Mouse (Mus musculus): ENCODE measurements around the gene Tfap2d.

Gene Tfap2d

DNA sequence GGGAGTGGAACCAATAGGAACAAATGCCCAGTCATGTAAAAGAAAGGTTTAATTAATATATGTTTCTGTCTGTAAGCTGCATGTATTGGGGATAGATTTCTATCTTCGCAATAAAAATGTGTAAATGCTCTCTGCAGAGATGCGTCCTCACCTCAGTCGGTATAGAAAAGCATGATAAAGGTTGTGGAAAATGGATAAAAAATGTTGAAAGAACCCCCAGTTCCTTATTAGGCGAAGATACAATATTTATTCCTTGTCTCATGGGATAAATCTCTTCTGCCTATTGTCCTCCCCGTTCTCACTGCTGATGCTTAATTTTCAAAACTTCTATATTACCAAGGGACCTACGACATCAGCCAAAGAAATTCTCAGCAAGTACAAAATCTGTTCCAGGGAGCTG, at the start of gene Tfap2d:
Gene Tfap2d, plus strand, starts transcription at position 392 of the 400 bp plus-strand sequence.
- DNase-seq (ENCODE audit: low spot score in 2 of 2) = no peak

GRCm38 (mm10) chr1:19056300-19056699, 46.5 kb upstream of the Tfap2d start:
- no peak for DNase-seq (ENCODE audit: low spot score in 2 of 2)

DNA sequence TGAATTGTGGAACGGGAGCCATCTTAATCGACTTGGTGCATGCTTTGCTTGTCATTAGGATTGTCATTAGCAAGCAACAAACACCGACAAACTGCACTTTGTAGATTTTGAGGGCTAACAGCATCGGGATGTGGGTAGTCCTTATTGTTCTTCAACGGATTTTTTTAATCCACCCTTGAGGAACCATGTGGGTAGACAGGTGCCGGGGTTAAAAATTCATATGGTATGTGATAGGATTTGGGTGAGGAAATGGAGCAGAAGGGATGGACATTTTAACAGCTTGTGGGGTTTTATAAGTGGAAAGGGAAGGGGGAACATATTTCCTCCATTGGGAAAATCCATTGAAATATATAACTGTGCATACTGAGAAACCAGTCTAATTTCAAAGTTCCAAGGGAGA, 46.0 kb upstream of the Tfap2d start:
- no peak for DNase-seq (ENCODE audit: low spot score in 2 of 2)

DNA sequence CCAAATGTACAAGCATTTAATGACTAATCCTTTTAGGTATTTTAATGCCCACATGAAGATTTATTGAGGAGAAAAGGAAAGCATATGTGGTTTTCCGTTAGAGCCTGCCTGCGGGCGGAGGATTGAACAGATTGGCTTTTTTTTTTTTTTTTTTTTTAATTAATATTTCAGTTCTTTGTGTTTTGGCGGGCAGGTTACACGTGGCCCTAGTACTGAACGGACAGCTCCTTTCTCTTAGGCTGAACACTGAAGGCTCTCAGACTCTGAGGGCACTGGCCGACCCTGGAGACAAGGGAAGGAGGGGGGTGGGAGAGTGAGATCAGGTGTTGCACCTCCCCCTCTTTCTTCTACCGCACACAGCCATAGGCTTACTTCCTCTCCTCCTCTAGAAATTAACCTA, 14.7 kb upstream of the Tfap2d start:
- no peak for DNase-seq (ENCODE audit: low spot score in 2 of 2)

GRCm38 (mm10) chr1:19096921-19097320, 5.9 kb upstream of the Tfap2d start:
- no peak for DNase-seq (ENCODE audit: low spot score in 2 of 2)

DNA sequence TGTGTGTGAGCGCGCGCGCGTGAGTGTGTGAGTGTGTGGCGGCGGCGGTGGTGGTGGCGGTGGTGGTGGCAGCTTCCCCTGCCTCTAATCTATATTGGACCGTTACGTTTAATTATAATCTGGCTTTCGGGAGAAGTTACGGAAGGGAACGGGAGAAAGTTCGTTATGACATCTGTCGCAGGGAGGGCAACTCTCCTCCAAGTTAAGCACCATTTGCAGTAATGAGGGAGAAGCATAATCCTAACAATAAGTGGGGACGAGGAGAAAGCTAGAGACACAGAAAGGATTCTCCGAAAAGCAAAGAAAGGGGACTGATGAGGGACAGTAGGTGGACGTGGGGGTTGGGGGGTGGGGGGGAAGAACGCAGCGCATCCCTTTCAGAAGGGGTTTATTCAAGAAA, 494 bp downstream of the Tfap2d start:
- DNase-seq (ENCODE audit: low spot score in 2 of 2) = no peak

DNA sequence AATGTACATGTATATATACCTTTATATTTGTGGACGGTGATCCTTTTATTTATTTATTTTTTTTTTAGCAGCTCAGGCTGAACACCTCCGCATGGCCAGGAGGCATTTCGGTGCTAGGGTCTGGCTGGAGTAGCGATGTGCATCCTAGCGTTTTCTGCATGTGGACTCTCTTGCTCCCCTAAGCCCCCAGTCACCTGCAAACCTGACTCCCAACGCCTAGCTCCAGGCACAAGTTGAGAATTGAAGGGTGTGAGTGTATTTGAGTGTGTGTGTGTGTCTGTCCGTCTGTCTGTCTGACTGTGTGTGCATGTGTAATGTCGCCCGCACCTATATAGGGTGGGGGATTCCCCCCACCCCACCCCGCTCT, 937 bp downstream of the Tfap2d start:
- no peak for DNase-seq (ENCODE audit: low spot score in 2 of 2)

DNA sequence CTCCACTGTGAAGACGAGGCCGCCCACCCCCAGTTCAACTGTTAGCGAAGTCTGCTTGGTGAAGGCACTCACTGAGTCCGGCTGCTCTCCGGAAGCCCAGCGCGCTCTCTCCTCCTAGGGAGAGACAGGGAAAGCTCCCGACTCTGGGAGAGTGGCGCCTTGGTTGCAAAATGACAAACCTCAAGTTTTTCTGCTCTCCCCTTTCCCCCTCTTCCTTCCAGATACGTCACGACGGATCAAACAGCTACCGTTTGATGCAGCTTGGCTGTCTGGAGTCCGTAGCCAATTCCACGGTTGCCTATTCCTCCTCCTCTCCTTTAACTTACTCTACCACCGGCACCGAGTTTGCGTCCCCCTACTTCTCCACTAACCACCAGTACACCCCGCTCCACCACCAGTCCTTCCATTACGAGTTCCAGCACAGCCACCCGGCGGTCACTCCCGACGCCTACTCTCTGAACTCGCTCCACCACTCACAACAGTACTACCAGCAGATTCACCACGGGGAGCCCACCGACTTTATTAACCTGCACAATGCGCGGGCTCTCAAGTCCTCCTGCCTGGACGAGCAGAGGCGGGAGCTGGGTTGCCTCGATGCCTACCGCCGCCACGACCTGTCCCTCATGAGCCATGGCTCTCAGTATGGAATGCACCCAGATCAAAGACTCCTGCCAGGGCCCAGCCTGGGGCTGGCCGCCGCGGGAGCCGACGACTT, 1.5 kb downstream of the Tfap2d start:
- DNase-seq (ENCODE audit: low spot score in 2 of 2) = no peak

- no peak for DNase-seq (ENCODE audit: low spot score in 2 of 2)
Measured at GRCm38 (mm10) chr1:19106401-19106800, 3.6 kb downstream of the Tfap2d start.

GRCm38 (mm10) chr1:19106841-19107800, 4.3 kb downstream of the Tfap2d start:
- no peak for DNase-seq (ENCODE audit: low spot score in 2 of 2)

GRCm38 (mm10) chr1:19107801-19108200, 5.0 kb downstream of the Tfap2d start:
- DNase-seq (ENCODE audit: low spot score in 2 of 2) = no peak

DNA sequence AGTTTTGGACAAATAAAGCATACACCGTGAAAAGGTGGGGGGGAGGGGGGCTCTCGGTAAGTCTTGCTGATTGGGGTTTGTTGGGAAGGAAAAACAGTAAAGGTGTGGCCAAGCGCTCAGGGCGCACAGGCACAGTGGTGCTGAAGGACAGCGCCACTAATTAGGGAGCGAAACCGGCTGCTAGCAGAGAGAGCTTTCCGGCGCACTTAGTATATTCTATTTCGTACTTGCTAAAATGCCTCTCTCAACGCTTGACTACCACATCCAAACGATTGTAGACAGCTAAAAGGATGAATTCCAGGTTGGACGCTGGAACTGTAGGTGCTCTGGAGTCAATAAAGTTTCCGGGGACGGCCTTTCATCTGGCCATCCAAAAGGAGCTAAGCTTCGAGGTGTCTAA, 6.9 kb downstream of the Tfap2d start:
- no peak for DNase-seq (ENCODE audit: low spot score in 2 of 2)

DNA sequence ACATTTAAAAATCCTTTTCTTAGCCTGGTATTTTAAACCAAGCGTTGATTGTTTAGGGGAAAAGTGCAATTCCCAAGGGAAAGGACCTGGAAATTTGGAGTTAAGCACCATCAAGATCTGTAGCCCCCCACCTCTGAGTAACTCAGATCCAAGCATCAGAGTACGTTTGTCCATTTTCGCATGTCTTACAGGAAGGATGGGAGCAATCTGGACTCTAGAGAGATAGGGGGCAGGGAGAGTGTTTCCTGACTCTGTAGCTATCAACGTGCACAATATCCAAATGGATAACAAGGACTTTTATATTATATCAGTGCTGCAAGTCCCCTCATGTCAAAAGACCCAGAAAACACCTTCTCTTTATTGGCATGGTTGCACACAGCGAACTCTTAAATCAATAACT, 7.4 kb downstream of the Tfap2d start:
- no peak for DNase-seq (ENCODE audit: low spot score in 2 of 2)

DNA sequence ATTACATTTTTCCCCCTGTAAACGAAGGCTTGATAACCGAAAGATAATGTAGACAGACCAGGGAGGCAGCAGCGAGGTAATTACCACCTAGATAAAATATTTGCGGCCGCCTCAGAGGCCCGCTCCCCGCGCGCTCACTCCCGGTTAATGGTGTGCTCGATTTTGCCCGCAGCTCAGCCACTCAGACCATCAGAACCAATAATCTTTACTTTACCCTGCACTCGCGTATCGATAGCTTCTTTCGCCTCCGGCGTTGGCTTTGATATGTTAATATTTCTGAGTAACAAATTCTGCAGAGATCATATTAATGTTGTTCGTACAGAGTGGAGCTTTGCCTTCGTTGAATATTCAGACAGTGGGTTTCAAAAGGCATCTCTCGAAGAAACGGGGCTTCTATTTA, 8.2 kb downstream of the Tfap2d start:
- no peak for DNase-seq (ENCODE audit: low spot score in 2 of 2)

- no peak for DNase-seq (ENCODE audit: low spot score in 2 of 2)
Measured at GRCm38 (mm10) chr1:19178742-19179397, 76.0 kb downstream of the Tfap2d start.

- no peak for DNase-seq (ENCODE audit: low spot score in 2 of 2)
Measured at GRCm38 (mm10) chr1:19205649-19206048, 102.8 kb downstream of the Tfap2d start.

DNA sequence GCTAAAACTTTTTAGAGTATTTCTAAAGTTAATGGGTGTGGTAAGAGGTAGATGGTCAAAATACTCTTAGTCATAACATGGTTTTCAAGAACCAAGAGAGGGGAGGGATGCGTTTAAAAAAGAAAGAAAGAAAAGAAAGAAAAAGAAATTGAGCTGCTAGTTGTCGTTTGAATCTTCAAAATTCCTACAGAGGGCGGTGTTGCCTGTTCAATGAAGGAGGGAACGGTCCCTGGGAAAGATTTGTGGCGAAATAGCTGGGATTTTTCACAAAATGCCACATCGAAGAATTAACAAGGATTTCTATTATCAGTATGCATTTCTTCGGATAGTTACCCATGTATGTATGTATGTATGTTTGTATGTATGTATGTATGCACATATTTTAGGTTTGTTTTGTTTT, 103.4 kb downstream of the Tfap2d start:
- DNase-seq (ENCODE audit: low spot score in 2 of 2) = no peak

DNA sequence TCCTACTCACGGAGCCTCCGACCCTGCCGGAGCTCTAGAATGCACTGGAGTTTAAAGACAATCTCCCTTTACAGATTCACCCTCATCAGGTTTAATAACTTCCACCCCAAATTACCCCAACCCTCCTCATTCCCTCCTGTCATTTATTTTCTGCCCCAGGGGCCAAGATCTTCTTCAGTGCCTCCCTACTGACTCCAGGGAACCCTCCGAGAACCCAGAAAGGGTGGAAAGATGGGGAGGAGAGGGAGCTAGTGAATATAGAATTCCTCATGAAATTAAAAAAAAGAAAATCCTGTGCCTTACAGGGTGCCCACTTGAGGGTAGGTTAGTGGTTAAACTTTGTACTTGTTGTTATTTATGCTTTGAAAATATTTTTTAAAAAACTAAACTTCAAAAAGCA, 104.8 kb downstream of the Tfap2d start:
- no peak for DNase-seq (ENCODE audit: low spot score in 2 of 2)

GRCm38 (mm10) chr1:19208641-19209358, 106.0 kb downstream of the Tfap2d start, which contains the start of gene Tfap2b:
TSS of gene Tfap2b (plus strand) at chr1:19208914.
- no peak for DNase-seq (ENCODE audit: low spot score in 2 of 2)

DNA sequence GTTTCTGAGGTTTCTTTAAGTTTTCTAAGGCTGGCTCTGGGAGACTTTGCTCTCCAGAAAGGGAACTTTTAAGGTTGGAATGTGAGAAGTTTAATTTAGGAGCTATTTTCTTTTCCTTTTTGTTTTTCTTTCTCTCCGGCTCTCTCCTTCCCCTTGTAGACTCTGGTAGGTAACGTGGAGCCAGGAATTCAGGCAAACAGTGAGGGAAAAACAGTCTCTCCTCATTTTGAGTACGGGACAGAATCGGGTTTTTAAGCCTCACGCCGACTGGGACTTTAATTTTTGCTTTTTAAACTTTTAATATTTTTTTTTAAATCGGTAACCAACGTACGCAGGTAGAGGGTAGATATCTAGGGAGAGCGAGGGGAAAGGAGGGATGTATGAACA, 106.5 kb downstream of the Tfap2d start:
- DNase-seq (ENCODE audit: low spot score in 2 of 2) = no peak

DNA sequence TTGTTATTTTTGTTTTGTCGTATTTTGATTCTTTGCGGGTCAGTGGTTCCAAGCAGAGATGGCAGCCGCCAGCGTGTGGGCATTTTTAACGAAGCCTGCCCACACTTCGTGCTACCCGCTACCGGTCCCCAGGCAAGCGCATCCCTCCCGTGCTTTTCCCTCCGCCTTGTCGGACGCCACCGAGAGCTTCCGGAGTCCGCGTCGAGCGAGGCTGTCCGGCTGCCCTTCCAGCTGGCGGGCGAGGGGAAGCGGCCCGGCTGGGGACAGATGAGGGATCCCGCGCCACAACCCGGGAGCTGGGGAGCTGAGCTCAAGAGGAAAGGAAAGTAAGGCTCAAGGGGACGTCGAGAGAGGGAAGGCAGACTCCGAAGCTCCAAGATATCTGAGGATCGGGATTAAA, 107.0 kb downstream of the Tfap2d start:
- DNase-seq (ENCODE audit: low spot score in 2 of 2) = no peak
